Mouse (Mus musculus) lung, postnatal 0 days (tissue): ENCODE results near the gene Itga11.

Experiments used
- CTCF ChIP-seq: IDR thresholded peaks from 2 replicates; pipeline ENCODE4 v1.5.1; 2016; ENCODE audit warnings: antibody characterized with exemption, mild to moderate bottlenecking
- EP300 ChIP-seq: IDR thresholded peaks from 2 replicates; pipeline ENCODE4 v1.6.1; 2016; ENCODE audit warnings: antibody characterized with exemption, mild to moderate bottlenecking, control low read depth

DNA sequence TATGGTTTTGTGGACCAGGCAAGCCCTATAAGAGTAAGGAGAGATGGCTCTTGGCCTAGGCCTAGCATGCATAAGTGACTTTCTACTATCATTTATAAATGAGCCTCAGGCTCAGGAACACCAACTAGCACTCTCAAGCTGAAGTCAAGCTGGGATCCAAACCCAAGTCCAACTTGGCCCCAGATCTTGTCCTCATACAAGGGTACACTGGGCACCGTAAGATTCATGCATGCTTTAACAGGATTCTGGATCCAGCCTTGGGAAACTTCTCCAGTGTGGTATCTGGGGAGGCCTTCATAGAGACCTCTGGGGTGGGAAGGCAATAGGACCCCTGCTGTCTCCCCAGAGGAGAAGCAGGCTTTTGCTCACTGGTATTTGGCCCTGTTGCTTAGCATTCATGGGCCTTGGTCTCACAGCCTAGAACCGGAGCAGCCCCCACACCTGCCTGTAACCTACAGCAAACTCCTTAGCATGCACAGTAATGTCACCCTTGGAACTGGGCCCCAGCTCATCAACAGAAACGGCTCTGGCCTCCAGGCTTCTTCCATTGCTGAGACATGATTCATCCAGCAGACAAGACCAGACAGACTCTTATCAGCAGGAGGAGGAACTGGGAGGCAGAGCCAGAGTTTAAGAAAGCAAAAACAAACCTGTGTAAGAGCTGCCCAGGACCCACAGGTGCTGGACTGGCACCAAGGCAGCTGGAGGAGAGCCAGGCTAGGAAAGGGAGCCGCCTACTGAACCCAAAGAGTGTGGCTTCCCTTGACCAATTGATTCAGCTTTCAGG is 140.4 kb downstream of the Itga11 start:
- TF ChIP-seq CTCF, result no peak
- TF ChIP-seq EP300, result no peak
